Mouse (Mus musculus) bone marrow macrophage, adult 2 months (primary cell): ENCODE measurements around the gene Rab25.

Source experiments
- CTCF ChIP-seq: IDR thresholded peaks from 2 replicates; pipeline ENCODE4 v1.5.1; 2012; ENCODE audit warnings: low read depth, mild to moderate bottlenecking, low read length, moderate library complexity
- POLR2A ChIP-seq: IDR thresholded peaks from 2 replicates; pipeline ENCODE4 v1.6.1; 2012; ENCODE audit warnings: mild to moderate bottlenecking, low read depth, low read length, borderline replicate concordance

DNA sequence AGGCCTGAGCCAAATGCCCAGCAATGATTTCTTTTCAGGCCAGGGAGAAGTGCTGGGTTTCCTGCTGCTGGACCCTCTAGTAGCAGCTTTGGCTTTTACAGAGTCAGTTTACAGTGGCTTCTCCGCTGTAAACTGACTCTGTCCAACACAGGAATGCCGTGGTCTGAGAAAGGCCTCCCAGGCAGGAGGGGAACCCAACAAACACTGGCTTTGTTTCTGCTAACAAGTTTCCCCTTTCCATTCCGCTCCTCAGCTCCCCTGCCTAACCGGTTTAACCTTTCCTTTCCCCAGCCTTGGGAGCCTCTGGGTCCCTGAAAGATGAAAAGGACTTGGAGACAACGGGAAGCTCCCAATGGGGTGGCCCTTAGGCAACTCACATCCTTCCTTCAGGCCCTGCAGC is 42.1 kb upstream of the Rab25 start:
- TF ChIP-seq POLR2A (no peak), CTCF (no peak)
